Mouse (Mus musculus): Measurements from ENCODE around the gene Pdzk1. TPM values are rescaled to one million over a fixed set of nuclear protein-coding genes. Genes with fewer than 3 reads are reported as not detected.

The Pdzk1 gene
- polyA plus RNA-seq, 1 experiment from 2014 or later = not detected

DNA sequence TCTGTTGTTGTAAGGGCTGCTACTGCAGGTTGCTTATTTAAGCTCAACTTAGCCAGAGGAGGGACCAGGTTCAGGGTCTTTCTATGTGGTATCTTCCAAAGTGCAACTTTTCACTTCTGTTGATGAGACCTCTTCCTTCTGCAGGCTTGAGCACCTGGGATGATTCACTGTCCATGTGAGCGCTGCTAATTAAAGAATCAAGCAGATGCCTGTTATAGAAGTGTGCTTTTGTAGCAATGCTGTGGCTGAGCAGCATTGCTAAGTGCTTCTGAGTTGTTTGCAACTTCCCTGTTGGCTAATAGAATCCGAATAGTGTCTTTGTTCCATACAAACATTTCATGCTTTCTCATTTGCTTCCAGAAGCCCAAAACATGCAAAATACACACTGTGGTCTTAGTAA lies 41.2 kb downstream of the Pdzk1 start:
- WGBS = 87% methylated on average over 2 of the region's 2 CpGs
- no peak overlapping the region for H3K4me2 ChIP-seq (ENCODE audit: low read length)
- H3K4me3 ChIP-seq (ENCODE audit: control insufficient read depth in 1 of 2, insufficient read depth in 1 of 2, low read depth in 1 of 2, low read length in 2 of 2) = no peak overlapping the region
- no peaks in the 10 kb centered on the region for H3K9me3 ChIP-seq (ENCODE audit: control insufficient read depth, low read length)
- no peak overlapping the region for H3K9ac ChIP-seq (ENCODE audit: low read length)
- H3K4me1 ChIP-seq (ENCODE audit: control insufficient read depth in 2 of 2, insufficient read depth in 2 of 2, low read length in 2 of 2) = no peaks in the 10 kb centered on the region
- no peak for ATAC-seq (ENCODE audit: insufficient number of reproducible peaks, insufficient read depth, low FRiP score, low read depth)
- H3K27ac ChIP-seq (replicated peaks in 1 of 2; ENCODE audit: control insufficient read depth in 1 of 2, insufficient read depth in 1 of 2, low read depth in 2 of 2, low read length in 2 of 2) = no peak overlapping the region
- H3K27me3 ChIP-seq (ENCODE audit: control insufficient read depth, insufficient read depth, low read length) = no peaks in the 10 kb centered on the region
- peaks cover 72% of the 10 kb centered on the region for H3K36me3 ChIP-seq (ENCODE audit: control insufficient read depth, insufficient read depth, low read length)

DNA sequence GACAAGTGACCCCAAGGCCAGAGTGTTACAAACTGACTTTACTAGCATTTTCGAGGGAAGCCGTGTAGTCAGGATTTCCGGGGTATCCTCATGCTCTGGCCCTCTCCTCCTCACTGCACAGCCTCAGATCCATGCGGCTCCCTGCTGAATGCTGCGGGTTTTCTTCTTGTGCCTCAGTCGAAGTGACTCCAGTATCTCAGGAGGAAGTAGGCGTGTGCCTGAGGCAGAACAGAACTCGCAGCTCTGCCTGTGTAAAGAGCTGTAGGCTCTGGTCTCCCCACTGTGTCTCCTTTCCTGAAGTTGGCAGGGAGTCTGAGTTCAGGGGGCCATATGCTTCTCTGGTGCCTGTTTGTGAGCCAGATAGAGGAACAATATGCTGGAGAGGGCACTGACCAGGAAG lies 42.0 kb downstream of the Pdzk1 start:
- no peak overlapping the region for H3K9ac ChIP-seq (ENCODE audit: low read length)
- H3K27me3 ChIP-seq (ENCODE audit: control insufficient read depth, insufficient read depth, low read length) = no peaks in the 10 kb centered on the region
- no peaks in the 10 kb centered on the region for H3K4me1 ChIP-seq (ENCODE audit: control insufficient read depth in 2 of 2, insufficient read depth in 2 of 2, low read length in 2 of 2)
- ATAC-seq (ENCODE audit: insufficient number of reproducible peaks, insufficient read depth, low FRiP score, low read depth) = no peak
- no peaks in the 10 kb centered on the region for H3K9me3 ChIP-seq (ENCODE audit: control insufficient read depth, low read length)
- peaks cover 76% of the 10 kb centered on the region for H3K36me3 ChIP-seq (ENCODE audit: control insufficient read depth, insufficient read depth, low read length)
- H3K4me2 ChIP-seq (ENCODE audit: low read length) = no peak overlapping the region
- 80% methylated on average over 8 of the region's 8 CpGs for WGBS
- no peak overlapping the region for H3K27ac ChIP-seq (replicated peaks in 1 of 2; ENCODE audit: control insufficient read depth in 1 of 2, insufficient read depth in 1 of 2, low read depth in 2 of 2, low read length in 2 of 2)
- H3K4me3 ChIP-seq (ENCODE audit: control insufficient read depth in 1 of 2, insufficient read depth in 1 of 2, low read depth in 1 of 2, low read length in 2 of 2) = no peak overlapping the region

DNA sequence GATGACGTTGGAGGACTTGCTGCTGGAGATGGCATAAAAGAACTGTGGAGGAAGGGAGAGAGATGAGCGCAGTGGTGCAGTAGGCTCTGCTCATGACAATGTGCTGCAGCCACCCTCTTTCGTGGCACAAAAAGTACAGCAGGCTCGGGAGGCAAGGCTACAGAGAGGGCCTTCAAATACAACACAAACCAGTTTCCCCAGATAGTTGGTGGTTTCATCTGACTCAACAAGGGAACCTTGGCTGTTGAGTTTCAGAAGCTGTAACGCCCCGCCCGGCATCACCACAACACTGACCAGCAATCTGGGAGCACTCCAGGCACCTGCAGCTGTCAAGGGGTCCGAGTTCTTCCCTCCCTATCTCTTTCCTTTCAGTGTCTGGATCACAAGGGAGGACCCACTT lies 43.4 kb downstream of the Pdzk1 start:
- WGBS = 84% methylated on average over 8 of the region's 8 CpGs
- peaks cover 82% of the 10 kb centered on the region for H3K36me3 ChIP-seq (ENCODE audit: control insufficient read depth, insufficient read depth, low read length)

DNA sequence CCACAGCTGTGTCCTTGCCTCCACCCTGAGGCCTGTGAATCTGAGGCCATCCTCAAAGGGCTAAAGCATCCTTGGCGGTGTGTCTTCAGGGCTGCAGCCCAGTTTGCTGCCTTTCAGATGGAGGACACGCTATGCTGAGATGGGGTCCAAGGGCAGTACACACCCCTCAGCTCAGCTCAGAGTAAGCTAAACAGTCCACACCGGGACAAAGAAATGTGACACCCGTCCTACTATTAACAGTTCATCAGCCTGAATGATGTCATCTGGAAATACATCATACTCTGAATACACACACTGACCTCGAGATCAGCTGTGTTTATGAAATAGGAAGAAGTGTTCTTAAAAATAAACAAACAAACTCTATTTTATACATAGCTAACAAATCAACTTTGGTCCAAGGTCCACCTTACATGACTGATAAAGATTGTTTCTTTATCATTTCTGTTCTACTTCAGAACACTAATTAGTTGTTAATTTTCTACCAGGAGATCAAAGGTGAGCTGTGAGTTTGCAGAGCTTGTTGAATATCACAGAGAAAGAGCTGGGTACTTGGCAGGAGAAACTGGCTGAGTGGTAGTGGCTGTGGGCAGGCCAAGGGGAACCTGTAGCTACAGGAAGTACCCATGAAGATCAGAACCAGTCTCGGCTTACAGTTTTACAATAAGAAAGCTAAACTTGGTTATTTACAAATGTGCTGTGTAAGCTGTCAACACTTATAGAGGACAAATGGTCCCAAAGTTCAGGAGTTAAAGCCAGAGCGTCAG lies 45.9 kb downstream of the Pdzk1 start:
- no peak overlapping the region for H3K27ac ChIP-seq (replicated peaks in 1 of 2; ENCODE audit: control insufficient read depth in 1 of 2, insufficient read depth in 1 of 2, low read depth in 2 of 2, low read length in 2 of 2)
- 77% methylated on average over 7 of the region's 7 CpGs for WGBS
- no peak overlapping the region for H3K9ac ChIP-seq (ENCODE audit: low read length)
- peaks cover 83% of the 10 kb centered on the region for H3K36me3 ChIP-seq (ENCODE audit: control insufficient read depth, insufficient read depth, low read length)
- no peak overlapping the region for H3K4me3 ChIP-seq (ENCODE audit: control insufficient read depth in 1 of 2, insufficient read depth in 1 of 2, low read depth in 1 of 2, low read length in 2 of 2)
- H3K4me1 ChIP-seq (ENCODE audit: control insufficient read depth in 2 of 2, insufficient read depth in 2 of 2, low read length in 2 of 2) = no peaks in the 10 kb centered on the region
- no peak overlapping the region for H3K4me2 ChIP-seq (ENCODE audit: low read length)
- H3K9me3 ChIP-seq (ENCODE audit: control insufficient read depth, low read length) = no peaks in the 10 kb centered on the region
- no peaks in the 10 kb centered on the region for H3K27me3 ChIP-seq (ENCODE audit: control insufficient read depth, insufficient read depth, low read length)
- no peak for ATAC-seq (ENCODE audit: insufficient number of reproducible peaks, insufficient read depth, low FRiP score, low read depth)

More for the DNA sequence above, 43.4 kb downstream of the Pdzk1 start:
- H3K9ac ChIP-seq (ENCODE audit: low read length) = no peak overlapping the region
- no peaks in the 10 kb centered on the region for H3K27me3 ChIP-seq (ENCODE audit: control insufficient read depth, insufficient read depth, low read length)
- no peak overlapping the region for H3K4me3 ChIP-seq (ENCODE audit: control insufficient read depth in 1 of 2, insufficient read depth in 1 of 2, low read depth in 1 of 2, low read length in 2 of 2)
- H3K4me2 ChIP-seq (ENCODE audit: low read length) = no peak overlapping the region
- no peaks in the 10 kb centered on the region for H3K4me1 ChIP-seq (ENCODE audit: control insufficient read depth in 2 of 2, insufficient read depth in 2 of 2, low read length in 2 of 2)
- H3K9me3 ChIP-seq (ENCODE audit: control insufficient read depth, low read length) = no peaks in the 10 kb centered on the region
- ATAC-seq (ENCODE audit: insufficient number of reproducible peaks, insufficient read depth, low FRiP score, low read depth) = no peak
- H3K27ac ChIP-seq (replicated peaks in 1 of 2; ENCODE audit: control insufficient read depth in 1 of 2, insufficient read depth in 1 of 2, low read depth in 2 of 2, low read length in 2 of 2) = no peak overlapping the region

DNA sequence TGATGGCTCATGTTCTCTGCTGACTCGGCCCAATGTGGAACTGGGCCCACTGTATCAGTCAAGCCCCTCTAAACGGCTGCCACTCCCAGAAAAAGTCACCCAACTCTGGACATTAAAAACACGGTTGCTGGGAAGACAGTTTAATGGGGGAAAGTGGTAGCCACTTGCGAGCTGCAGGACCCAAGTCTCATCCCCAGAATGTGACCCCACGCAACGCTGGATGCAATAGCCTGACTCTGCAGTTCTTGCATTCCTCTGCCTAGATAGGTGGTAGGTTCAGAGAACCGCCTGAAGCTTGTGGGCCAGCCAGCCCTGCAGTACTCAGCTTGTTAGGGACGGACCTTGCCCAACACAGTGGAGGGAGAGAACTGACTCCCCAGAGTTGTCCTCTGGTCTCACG lies 50.5 kb downstream of the Pdzk1 start:
- H3K27ac ChIP-seq (replicated peaks in 1 of 2; ENCODE audit: control insufficient read depth in 1 of 2, insufficient read depth in 1 of 2, low read depth in 2 of 2, low read length in 2 of 2) = no peak overlapping the region
- H3K4me2 ChIP-seq (ENCODE audit: low read length) = no peak overlapping the region
- ATAC-seq (ENCODE audit: insufficient number of reproducible peaks, insufficient read depth, low FRiP score, low read depth) = no peak
- no peak overlapping the region for H3K9ac ChIP-seq (ENCODE audit: low read length)
- no peaks in the 10 kb centered on the region for H3K9me3 ChIP-seq (ENCODE audit: control insufficient read depth, low read length)
- H3K27me3 ChIP-seq (ENCODE audit: control insufficient read depth, insufficient read depth, low read length) = no peaks in the 10 kb centered on the region
- no peaks in the 10 kb centered on the region for H3K4me1 ChIP-seq (ENCODE audit: control insufficient read depth in 2 of 2, insufficient read depth in 2 of 2, low read length in 2 of 2)
- H3K36me3 ChIP-seq (ENCODE audit: control insufficient read depth, insufficient read depth, low read length) = peaks cover 76% of the 10 kb centered on the region
- H3K4me3 ChIP-seq (ENCODE audit: control insufficient read depth in 1 of 2, insufficient read depth in 1 of 2, low read depth in 1 of 2, low read length in 2 of 2) = no peak overlapping the region
- 87% methylated on average over 9 of the region's 9 CpGs for WGBS

DNA sequence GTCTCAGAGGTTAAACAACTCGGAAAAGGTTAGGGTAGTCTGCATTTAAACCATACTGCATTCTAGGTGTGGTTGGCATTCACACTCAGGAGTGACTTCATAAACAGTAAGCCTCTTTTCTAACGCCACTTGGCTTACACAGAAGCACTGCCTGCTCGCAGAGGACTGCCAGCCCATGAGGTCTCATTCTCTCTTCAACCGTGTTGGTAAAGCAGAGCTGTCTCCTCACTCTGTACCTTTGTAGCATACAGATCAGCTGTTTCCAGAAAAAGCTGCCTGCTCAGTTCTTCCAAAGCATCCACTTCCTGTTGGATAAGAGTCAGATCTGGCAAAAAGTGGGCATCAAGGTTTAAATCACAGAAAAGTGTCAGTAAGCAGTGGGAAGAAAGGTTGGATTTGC lies 51.3 kb downstream of the Pdzk1 start:
- no peak for ATAC-seq (ENCODE audit: insufficient number of reproducible peaks, insufficient read depth, low FRiP score, low read depth)
- peaks cover 68% of the 10 kb centered on the region for H3K36me3 ChIP-seq (ENCODE audit: control insufficient read depth, insufficient read depth, low read length)
- H3K4me2 ChIP-seq (ENCODE audit: low read length) = no peak overlapping the region
- H3K4me3 ChIP-seq (ENCODE audit: control insufficient read depth in 1 of 2, insufficient read depth in 1 of 2, low read depth in 1 of 2, low read length in 2 of 2) = no peak overlapping the region
- no peaks in the 10 kb centered on the region for H3K27me3 ChIP-seq (ENCODE audit: control insufficient read depth, insufficient read depth, low read length)
- H3K4me1 ChIP-seq (ENCODE audit: control insufficient read depth in 2 of 2, insufficient read depth in 2 of 2, low read length in 2 of 2) = no peaks in the 10 kb centered on the region
- no peaks in the 10 kb centered on the region for H3K9me3 ChIP-seq (ENCODE audit: control insufficient read depth, low read length)
- 77% methylated on average over 4 of the region's 4 CpGs for whole genome bisulfite sequencing
- no peak overlapping the region for H3K27ac ChIP-seq (replicated peaks in 1 of 2; ENCODE audit: control insufficient read depth in 1 of 2, insufficient read depth in 1 of 2, low read depth in 2 of 2, low read length in 2 of 2)
- no peak overlapping the region for H3K9ac ChIP-seq (ENCODE audit: low read length)

DNA sequence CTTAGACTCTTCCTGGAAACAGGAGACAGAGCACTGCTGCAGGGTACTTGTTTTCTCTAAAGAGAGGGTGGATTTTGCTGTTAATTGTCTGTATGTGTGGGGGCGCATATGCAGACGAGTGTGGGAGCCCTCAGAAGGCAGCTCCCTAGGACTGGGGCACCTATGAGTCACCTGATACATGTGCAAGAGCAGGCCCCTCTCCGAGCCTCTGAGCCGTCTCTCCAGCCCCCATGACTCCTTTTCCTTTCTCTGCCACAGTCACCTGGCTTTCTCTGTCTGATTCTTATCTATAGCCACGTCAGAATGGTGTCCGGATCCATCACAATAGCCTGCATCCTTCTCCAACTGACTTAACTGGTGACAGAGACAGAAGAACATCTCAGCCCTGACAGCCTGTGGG lies 52.5 kb downstream of the Pdzk1 start:
- H3K27ac ChIP-seq (replicated peaks in 1 of 2; ENCODE audit: control insufficient read depth in 1 of 2, insufficient read depth in 1 of 2, low read depth in 2 of 2, low read length in 2 of 2) = no peak overlapping the region
- H3K27me3 ChIP-seq (ENCODE audit: control insufficient read depth, insufficient read depth, low read length) = no peaks in the 10 kb centered on the region
- no peak overlapping the region for H3K4me3 ChIP-seq (ENCODE audit: control insufficient read depth in 1 of 2, insufficient read depth in 1 of 2, low read depth in 1 of 2, low read length in 2 of 2)
- no peaks in the 10 kb centered on the region for H3K9me3 ChIP-seq (ENCODE audit: control insufficient read depth, low read length)
- H3K4me2 ChIP-seq (ENCODE audit: low read length) = no peak overlapping the region
- ATAC-seq (ENCODE audit: insufficient number of reproducible peaks, insufficient read depth, low FRiP score, low read depth) = no peak
- 78% methylated on average over 6 of the region's 6 CpGs for WGBS
- H3K4me1 ChIP-seq (ENCODE audit: control insufficient read depth in 2 of 2, insufficient read depth in 2 of 2, low read length in 2 of 2) = no peaks in the 10 kb centered on the region
- peaks cover 72% of the 10 kb centered on the region for H3K36me3 ChIP-seq (ENCODE audit: control insufficient read depth, insufficient read depth, low read length)
- no peak overlapping the region for H3K9ac ChIP-seq (ENCODE audit: low read length)

All from heart, embryonic 14.5 days (tissue).